Mouse (Mus musculus): Measurements from ENCODE around the gene Vwde. TPM values are rescaled to one million over a fixed set of nuclear protein-coding genes. Genes with fewer than 3 reads are reported as not detected.

Vwde gene
- not detected in 2 replicates for polyA plus RNA-seq (2012; rRNA removed)

- TF ChIP-seq POLR2A (IDR thresholded peaks at IDR 0.05; ENCODE audit: control insufficient read depth, extremely low read depth, insufficient read depth, low read length, poor library complexity) (no peak), CTCF (IDR thresholded peaks at IDR 0.05; ENCODE audit: borderline replicate concordance, control insufficient read depth, extremely low read depth, insufficient read depth, low read length, poor library complexity) (no peak)
- no peaks in the 10 kb centered on the region for H3K36me3 ChIP-seq (ENCODE audit: control insufficient read depth, insufficient read depth, low read length)
- H3K27ac ChIP-seq (ENCODE audit: control insufficient read depth, insufficient read depth, low read length): no peak within 1 kb of the TSS
- no peaks in the 10 kb centered on the region for H3K4me1 ChIP-seq (replicated peaks; ENCODE audit: control insufficient read depth, insufficient read depth, low read length)
- no peak within 1 kb of the TSS for H3K4me3 ChIP-seq (ENCODE audit: control insufficient read depth, insufficient read depth, low read length)
- WGBS: 43% methylated on average over 15 of the region's 15 CpGs
- DNase-seq: no peak
- no peaks in the 10 kb centered on the region for H3K27me3 ChIP-seq (ENCODE audit: control insufficient read depth, insufficient read depth, low read length)
These were observed at the start of gene Vwde for GRCm38 (mm10) chr6:13224596-13225227. TSS of gene Vwde (minus strand) at chr6:13224965.

DNA sequence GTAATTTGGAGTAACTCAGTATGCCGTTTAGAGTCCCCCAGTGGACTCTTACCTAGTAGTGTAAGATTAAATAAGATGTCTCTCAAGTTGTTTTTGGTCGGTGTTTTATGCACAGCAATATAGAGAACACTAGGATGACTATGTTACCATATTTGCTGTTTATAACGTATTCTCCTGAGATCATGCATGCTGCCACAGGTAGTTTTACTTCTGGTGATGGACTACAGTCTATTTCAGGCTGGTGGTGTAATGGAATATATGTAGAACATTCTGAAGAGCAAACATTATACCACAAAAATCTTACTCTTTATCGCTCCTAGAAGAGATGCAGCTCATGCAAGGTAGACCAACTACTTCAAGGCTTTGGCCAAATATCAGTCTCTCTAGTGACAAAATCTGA lies 30.6 kb upstream of the Vwde start:
- no peak for TF ChIP-seq POLR2A (IDR thresholded peaks at IDR 0.05; ENCODE audit: control insufficient read depth, extremely low read depth, insufficient read depth, low read length, poor library complexity)
- Histone ChIP-seq H3K27ac (ENCODE audit: control insufficient read depth, insufficient read depth, low read length) (no peak overlapping the region), H3K36me3 (ENCODE audit: control insufficient read depth, insufficient read depth, low read length) (no peaks in the 10 kb centered on the region), H3K4me3 (ENCODE audit: control insufficient read depth, insufficient read depth, low read length) (no peak overlapping the region), H3K4me1 (replicated peaks; ENCODE audit: control insufficient read depth, insufficient read depth, low read length) (no peaks in the 10 kb centered on the region), H3K27me3 (ENCODE audit: control insufficient read depth, insufficient read depth, low read length) (no peaks in the 10 kb centered on the region)
- DNase-seq: no peak
- 85% methylated on average over 4 of the region's 4 CpGs for WGBS

GRCm38 (mm10) chr6:13248317-13248969 lies 23.7 kb upstream of the Vwde start:
- Histone ChIP-seq H3K27me3 (ENCODE audit: control insufficient read depth, insufficient read depth, low read length) (no peaks in the 10 kb centered on the region), H3K4me1 (replicated peaks; ENCODE audit: control insufficient read depth, insufficient read depth, low read length) (no peaks in the 10 kb centered on the region), H3K27ac (ENCODE audit: control insufficient read depth, insufficient read depth, low read length) (no peak overlapping the region), H3K36me3 (ENCODE audit: control insufficient read depth, insufficient read depth, low read length) (no peaks in the 10 kb centered on the region), H3K4me3 (ENCODE audit: control insufficient read depth, insufficient read depth, low read length) (no peak overlapping the region)
- DNase-seq: no peak
- WGBS: 69% methylated on average over 4 of the region's 4 CpGs
- TF ChIP-seq POLR2A (IDR thresholded peaks at IDR 0.05; ENCODE audit: control insufficient read depth, extremely low read depth, insufficient read depth, low read length, poor library complexity) (no peak), CTCF (IDR thresholded peaks at IDR 0.05; ENCODE audit: borderline replicate concordance, control insufficient read depth, extremely low read depth, insufficient read depth, low read length, poor library complexity) (no peak)

DNA sequence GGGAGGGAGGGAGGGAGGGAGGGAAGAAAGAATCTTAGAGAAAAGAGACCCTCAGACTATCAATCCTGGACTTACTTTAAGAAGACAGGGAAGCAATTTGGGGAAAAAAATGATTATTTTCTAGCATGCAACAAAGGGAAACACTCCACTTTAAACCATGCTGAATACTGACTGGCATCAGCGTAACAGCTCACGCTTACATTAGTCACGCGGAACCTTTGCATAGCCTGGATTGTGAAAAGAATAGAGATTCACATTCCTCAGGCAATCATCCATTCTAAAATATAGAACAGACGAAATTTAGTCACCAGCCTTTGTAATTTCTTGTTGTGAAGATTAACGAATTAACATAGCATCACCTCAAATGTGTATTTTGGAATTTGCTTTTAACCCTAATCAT lies 18.6 kb downstream of the Vwde start:
- WGBS: 86% methylated on average over 6 of the region's 6 CpGs
- DNase-seq: no peak

GRCm38 (mm10) chr6:13197486-13197885 lies 27.3 kb downstream of the Vwde start:
- no peak overlapping the region for H3K27ac ChIP-seq (ENCODE audit: control insufficient read depth, insufficient read depth, low read length)
- no peaks in the 10 kb centered on the region for H3K27me3 ChIP-seq (ENCODE audit: control insufficient read depth, insufficient read depth, low read length)
- no peaks in the 10 kb centered on the region for H3K36me3 ChIP-seq (ENCODE audit: control insufficient read depth, insufficient read depth, low read length)
- no peak overlapping the region for H3K4me3 ChIP-seq (ENCODE audit: control insufficient read depth, insufficient read depth, low read length)
- WGBS: 92% methylated on average over 3 of the region's 3 CpGs
- DNase-seq: no peak
- TF ChIP-seq POLR2A (IDR thresholded peaks at IDR 0.05; ENCODE audit: control insufficient read depth, extremely low read depth, insufficient read depth, low read length, poor library complexity) (no peak), CTCF (IDR thresholded peaks at IDR 0.05; ENCODE audit: borderline replicate concordance, control insufficient read depth, extremely low read depth, insufficient read depth, low read length, poor library complexity) (no peak)
- H3K4me1 ChIP-seq (replicated peaks; ENCODE audit: control insufficient read depth, insufficient read depth, low read length): no peaks in the 10 kb centered on the region

More for the DNA sequence above, 18.6 kb downstream of the Vwde start:
- Histone ChIP-seq H3K27me3 (ENCODE audit: control insufficient read depth, insufficient read depth, low read length) (no peaks in the 10 kb centered on the region), H3K4me3 (ENCODE audit: control insufficient read depth, insufficient read depth, low read length) (no peak overlapping the region), H3K4me1 (replicated peaks; ENCODE audit: control insufficient read depth, insufficient read depth, low read length) (no peaks in the 10 kb centered on the region), H3K27ac (ENCODE audit: control insufficient read depth, insufficient read depth, low read length) (no peak overlapping the region), H3K36me3 (ENCODE audit: control insufficient read depth, insufficient read depth, low read length) (no peaks in the 10 kb centered on the region)
- TF ChIP-seq POLR2A (IDR thresholded peaks at IDR 0.05; ENCODE audit: control insufficient read depth, extremely low read depth, insufficient read depth, low read length, poor library complexity) (no peak), CTCF (IDR thresholded peaks at IDR 0.05; ENCODE audit: borderline replicate concordance, control insufficient read depth, extremely low read depth, insufficient read depth, low read length, poor library complexity) (no peak)

DNA sequence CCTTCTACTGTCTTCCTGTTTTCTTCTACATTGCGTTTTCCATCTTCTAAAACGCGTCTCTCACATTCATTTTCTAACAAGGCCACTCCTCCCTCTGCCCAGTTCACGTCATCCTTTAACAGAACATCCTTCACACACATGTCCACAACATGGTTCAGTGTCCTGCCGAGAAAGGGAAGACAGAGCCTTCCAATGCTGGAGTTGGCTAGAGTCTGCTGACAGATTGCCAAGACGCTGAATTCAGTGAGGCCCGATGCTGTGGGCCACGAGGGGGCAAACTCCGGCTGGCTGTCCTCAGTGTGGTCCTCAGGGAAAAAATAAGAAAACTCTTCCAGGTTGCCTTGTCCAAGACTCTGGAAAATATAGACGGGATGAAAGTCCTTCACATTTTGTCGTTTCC lies 37.9 kb downstream of the Vwde start:
- Histone ChIP-seq H3K4me3 (ENCODE audit: control insufficient read depth, insufficient read depth, low read length) (no peak overlapping the region), H3K4me1 (replicated peaks; ENCODE audit: control insufficient read depth, insufficient read depth, low read length) (no peaks in the 10 kb centered on the region), H3K27me3 (ENCODE audit: control insufficient read depth, insufficient read depth, low read length) (no peaks in the 10 kb centered on the region), H3K27ac (ENCODE audit: control insufficient read depth, insufficient read depth, low read length) (no peak overlapping the region), H3K36me3 (ENCODE audit: control insufficient read depth, insufficient read depth, low read length) (no peaks in the 10 kb centered on the region)
- DNase-seq: no peak
- TF ChIP-seq POLR2A (IDR thresholded peaks at IDR 0.05; ENCODE audit: control insufficient read depth, extremely low read depth, insufficient read depth, low read length, poor library complexity) (no peak), CTCF (IDR thresholded peaks at IDR 0.05; ENCODE audit: borderline replicate concordance, control insufficient read depth, extremely low read depth, insufficient read depth, low read length, poor library complexity) (no peak)
- 92% methylated on average over 11 of the region's 11 CpGs for WGBS

All from thymus, adult 2 months (tissue).